Mouse (Mus musculus): ENCODE measurements around the gene Slc16a9. TPM values are rescaled to one million over a fixed set of nuclear protein-coding genes. Genes with fewer than 3 reads are reported as not detected.
A peak's percentile ranks its signal among the peaks of the same experiment; 100 is the strongest.

The Slc16a9 gene
- polyA plus RNA-seq, 1 experiment from 2014 or later: 6.3 TPM

DNA sequence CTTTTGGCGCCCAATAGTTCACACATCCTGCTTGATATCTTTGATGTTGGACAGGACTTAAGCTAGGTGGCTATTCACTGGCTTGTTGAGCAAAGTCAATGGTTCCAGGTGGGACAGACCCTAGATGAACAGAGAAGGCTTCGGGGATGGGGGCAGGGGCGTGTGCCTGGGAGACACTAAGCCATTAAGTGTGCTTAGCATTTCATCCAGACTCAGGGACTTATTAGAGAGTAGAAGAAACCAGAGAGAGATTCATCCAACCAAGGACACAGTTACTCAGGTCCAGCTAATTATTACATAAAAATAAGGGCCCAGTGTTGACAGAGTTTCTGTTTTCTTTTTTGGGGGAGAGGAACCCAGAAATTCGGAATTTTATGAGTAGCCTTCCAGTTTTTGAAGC lies 5.5 kb downstream of the Slc16a9 start:
- DNase-seq (no peak), ATAC-seq (ENCODE audit: insufficient read depth) (no peak)
- H3K36me3 ChIP-seq (ENCODE audit: insufficient read depth): no peaks in the 10 kb centered on the region
- H3K9me3 ChIP-seq (ENCODE audit: low read depth, low read length): no peaks in the 10 kb centered on the region
- H3K27me3 ChIP-seq (ENCODE audit: insufficient read depth, low read length): peaks cover 6% of the 10 kb centered on the region; the same call in 1 of the 2 replicates
- TF ChIP-seq CTCF (IDR thresholded peaks at IDR 0.05; ENCODE audit: low read depth): no peak
- WGBS: 81% methylated on average over 4 of the region's 4 CpGs
- H3K4me3 ChIP-seq (ENCODE audit: low read depth, low read length): no peak overlapping the region
- H3K4me1 ChIP-seq (ENCODE audit: insufficient read depth): no peaks in the 10 kb centered on the region
- no peak overlapping the region for H3K27ac ChIP-seq (ENCODE audit: low read depth)
- H3K9ac ChIP-seq: no peak overlapping the region
- no peak overlapping the region for H3K4me2 ChIP-seq

- Histone ChIP-seq H3K4me2 (no peak overlapping the region), H3K4me1 (ENCODE audit: insufficient read depth) (no peaks in the 10 kb centered on the region), H3K4me3 (ENCODE audit: low read depth, low read length) (no peak overlapping the region), H3K36me3 (ENCODE audit: insufficient read depth) (no peaks in the 10 kb centered on the region), H3K9me3 (ENCODE audit: low read depth, low read length) (no peaks in the 10 kb centered on the region), H3K9ac (no peak overlapping the region), H3K27ac (ENCODE audit: low read depth) (no peak overlapping the region), H3K27me3 (ENCODE audit: insufficient read depth, low read length) (peaks cover 3% of the 10 kb centered on the region; the same call in 1 of the 2 replicates)
- TF ChIP-seq CTCF (IDR thresholded peaks at IDR 0.05; ENCODE audit: low read depth): no peak
- DNase-seq (no peak), ATAC-seq (ENCODE audit: insufficient read depth) (no peak)
- 81% methylated on average over 6 of the region's 6 CpGs for WGBS
Observed at GRCm38 (mm10) chr10:70250766-70251165, 5.9 kb downstream of the Slc16a9 start.

- ATAC-seq (ENCODE audit: insufficient read depth) (no peak), DNase-seq (no peak)
- WGBS: 65% methylated on average over 4 of the region's 4 CpGs
- Histone ChIP-seq H3K27ac (ENCODE audit: low read depth) (no peak overlapping the region), H3K36me3 (ENCODE audit: insufficient read depth) (no peaks in the 10 kb centered on the region), H3K4me2 (no peak overlapping the region), H3K27me3 (ENCODE audit: insufficient read depth, low read length) (no peaks in the 10 kb centered on the region), H3K9me3 (ENCODE audit: low read depth, low read length) (no peaks in the 10 kb centered on the region), H3K4me3 (ENCODE audit: low read depth, low read length) (no peak overlapping the region), H3K4me1 (ENCODE audit: insufficient read depth) (no peaks in the 10 kb centered on the region), H3K9ac (no peak overlapping the region)
- TF ChIP-seq CTCF (IDR thresholded peaks at IDR 0.05; ENCODE audit: low read depth): no peak
Observed at GRCm38 (mm10) chr10:70254666-70255065, 9.8 kb downstream of the Slc16a9 start.

- Histone ChIP-seq H3K36me3 (ENCODE audit: insufficient read depth) (no peaks in the 10 kb centered on the region), H3K27me3 (ENCODE audit: insufficient read depth, low read length) (no peaks in the 10 kb centered on the region), H3K4me2 (no peak overlapping the region), H3K27ac (ENCODE audit: low read depth) (no peak overlapping the region), H3K4me1 (ENCODE audit: insufficient read depth) (no peaks in the 10 kb centered on the region), H3K9ac (no peak overlapping the region), H3K9me3 (ENCODE audit: low read depth, low read length) (no peaks in the 10 kb centered on the region), H3K4me3 (ENCODE audit: low read depth, low read length) (no peak overlapping the region)
- DNase-seq (no peak), ATAC-seq (ENCODE audit: insufficient read depth) (no peak)
- 83% methylated on average over 15 of the region's 15 CpGs for WGBS
- no peak for TF ChIP-seq CTCF (IDR thresholded peaks at IDR 0.05; ENCODE audit: low read depth)
Observed at GRCm38 (mm10) chr10:70255601-70256210, 10.8 kb downstream of the Slc16a9 start.

GRCm38 (mm10) chr10:70257029-70257428 lies 12.1 kb downstream of the Slc16a9 start:
- Histone ChIP-seq H3K9ac (no peak overlapping the region), H3K9me3 (ENCODE audit: low read depth, low read length) (no peaks in the 10 kb centered on the region), H3K27ac (ENCODE audit: low read depth) (no peak overlapping the region), H3K4me2 (no peak overlapping the region), H3K4me1 (ENCODE audit: insufficient read depth) (no peaks in the 10 kb centered on the region), H3K36me3 (ENCODE audit: insufficient read depth) (no peaks in the 10 kb centered on the region), H3K4me3 (ENCODE audit: low read depth, low read length) (no peak overlapping the region), H3K27me3 (ENCODE audit: insufficient read depth, low read length) (no peaks in the 10 kb centered on the region)
- no peak for ATAC-seq (ENCODE audit: insufficient read depth)
- TF ChIP-seq CTCF (IDR thresholded peaks at IDR 0.05; ENCODE audit: low read depth): no peak
- DNase-seq: peak; percentile 24
- WGBS: 37% methylated on average over 4 of the region's 4 CpGs

DNA sequence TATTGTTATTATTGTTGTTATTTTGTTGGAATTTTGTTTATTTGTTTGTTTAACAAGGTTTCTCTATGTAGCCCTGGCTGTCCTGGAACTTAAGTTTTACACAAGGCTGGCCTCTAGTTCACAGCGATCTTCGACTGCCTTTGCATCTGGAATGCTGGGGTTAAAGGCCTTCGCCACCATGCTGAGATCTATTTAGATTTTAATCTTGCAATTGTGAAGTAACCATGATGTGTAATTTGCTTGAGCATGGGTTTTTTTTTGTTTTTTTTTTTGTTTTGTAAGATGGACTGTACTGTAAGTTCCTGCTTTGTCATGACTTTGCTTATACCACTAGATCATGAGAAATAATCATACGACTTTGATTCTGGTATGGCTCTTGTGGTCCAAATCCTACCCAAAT lies 16.0 kb downstream of the Slc16a9 start:
- Histone ChIP-seq H3K9ac (no peak overlapping the region), H3K27ac (ENCODE audit: low read depth) (no peak overlapping the region)
- WGBS: 73% methylated on average over 4 of the region's 4 CpGs

GRCm38 (mm10) chr10:70262051-70262450 lies 17.2 kb downstream of the Slc16a9 start:
- no peak for TF ChIP-seq CTCF (IDR thresholded peaks at IDR 0.05; ENCODE audit: low read depth)
- Histone ChIP-seq H3K27ac (ENCODE audit: low read depth) (no peak overlapping the region), H3K36me3 (ENCODE audit: insufficient read depth) (no peaks in the 10 kb centered on the region), H3K9me3 (ENCODE audit: low read depth, low read length) (no peaks in the 10 kb centered on the region), H3K4me2 (no peak overlapping the region), H3K9ac (no peak overlapping the region), H3K4me3 (ENCODE audit: low read depth, low read length) (no peak overlapping the region), H3K4me1 (ENCODE audit: insufficient read depth) (no peaks in the 10 kb centered on the region), H3K27me3 (ENCODE audit: insufficient read depth, low read length) (no peaks in the 10 kb centered on the region)
- 61% methylated on average over 3 of the region's 3 CpGs for WGBS
- ATAC-seq (ENCODE audit: insufficient read depth): no peak
- DNase-seq: no peak

More for the DNA sequence above, 16.0 kb downstream of the Slc16a9 start:
- no peak overlapping the region for H3K4me2 ChIP-seq
- DNase-seq: no peak
- H3K4me1 ChIP-seq (ENCODE audit: insufficient read depth): no peaks in the 10 kb centered on the region
- no peaks in the 10 kb centered on the region for H3K27me3 ChIP-seq (ENCODE audit: insufficient read depth, low read length)
- no peak for TF ChIP-seq CTCF (IDR thresholded peaks at IDR 0.05; ENCODE audit: low read depth)
- no peaks in the 10 kb centered on the region for H3K9me3 ChIP-seq (ENCODE audit: low read depth, low read length)
- no peak for ATAC-seq (ENCODE audit: insufficient read depth)
- H3K4me3 ChIP-seq (ENCODE audit: low read depth, low read length): no peak overlapping the region
- H3K36me3 ChIP-seq (ENCODE audit: insufficient read depth): no peaks in the 10 kb centered on the region
